Mouse (Mus musculus): ENCODE results near the gene Crygn. TPM values are rescaled to one million over a fixed set of nuclear protein-coding genes. Genes with fewer than 3 reads are reported as not detected.
A peak's percentile ranks its signal among the peaks of the same experiment; 100 is the strongest.

Gene Crygn
- total and polyA plus RNA-seq, 3 experiments = 0.89 TPM; not detected in 2

- no peak for TF ChIP-seq POLR2AphosphoS2 (IDR thresholded peaks at IDR 0.05; ENCODE audit: low read length)
- no peak for TF ChIP-seq GABPA (IDR thresholded peaks at IDR 0.05; ENCODE audit: low read depth, low read length)
- TF ChIP-seq POLR2A (IDR thresholded peaks at IDR 0.05; ENCODE audit: control insufficient read depth in 1 of 2, insufficient read depth in 1 of 2, low read depth in 1 of 2, low read length in 2 of 2, poor library complexity in 1 of 2) = peak in 1 of 2 experiments; percentile 33; a peak in 1 of 4 replicates
- no peak for TF ChIP-seq SMC3 (IDR thresholded peaks at IDR 0.05; ENCODE audit: low read depth, low read length)
- TF ChIP-seq ELF1 (IDR thresholded peaks at IDR 0.05; ENCODE audit: low read depth, low read length) = no peak
- TF ChIP-seq TBP (IDR thresholded peaks at IDR 0.05; ENCODE audit: low read depth, low read length) = no peak
- TF ChIP-seq UBTF (IDR thresholded peaks at IDR 0.05; ENCODE audit: borderline replicate concordance, insufficient read depth, low read depth, low read length) = no peak
- H3K4me3 ChIP-seq (ENCODE audit: control insufficient read depth in 1 of 2, insufficient read depth in 1 of 2, low read depth in 2 of 2, low read length in 2 of 2) = no peak overlapping the region
These were observed 27.9 kb downstream of the Crygn start for GRCm38 (mm10) chr5:24729797-24730487.

GRCm38 (mm10) chr5:24726901-24727836, 30.6 kb downstream of the Crygn start:
- H3K4me1 ChIP-seq (ENCODE audit: control insufficient read depth in 1 of 2, insufficient read depth in 2 of 2, low read length in 2 of 2) = peaks cover 0 to 6% of the 10 kb centered on the region in 2 experiments; a peak in 1 of 4 replicates
- peak; percentile 93 for DNase-seq (ENCODE audit: low read depth, low spot score)
- H3K36me3 ChIP-seq (ENCODE audit: control insufficient read depth in 1 of 2, insufficient read depth in 2 of 2, low read length in 2 of 2) = no peaks in the 10 kb centered on the region
- peak overlapping the region; percentile 30 to 38; a peak in 3 of 4 replicates for H3K4me3 ChIP-seq (ENCODE audit: control insufficient read depth in 1 of 2, insufficient read depth in 1 of 2, low read depth in 2 of 2, low read length in 2 of 2)
- TF ChIP-seq MXI1 (IDR thresholded peaks at IDR 0.05; ENCODE audit: low read depth, low read length) (peak; percentile 43; the same call in 1 of the 2 replicates), ELF1 (IDR thresholded peaks at IDR 0.05; ENCODE audit: low read depth, low read length) (no peak), RAD21 (IDR thresholded peaks at IDR 0.05; ENCODE audit: low read depth, low read length) (no peak), MAX (IDR thresholded peaks at IDR 0.05; ENCODE audit: low read length) (no peak), ETS1 (IDR thresholded peaks at IDR 0.05; ENCODE audit: low read depth, low read length) (0 out of 2 replicates have a peak, but pooled peaks have one; percentile 17), ZNF384 (IDR thresholded peaks at IDR 0.05; ENCODE audit: low read depth, low read length) (peak; percentile 74), EP300 (IDR thresholded peaks at IDR 0.05; ENCODE audit: low read depth in 1 of 2, low read length in 2 of 2) (peak in 1 of 2 experiments; percentile 10; a peak in 1 of 4 replicates)
- H3K79me2 ChIP-seq (ENCODE audit: control insufficient read depth, insufficient read depth, low read length, poor library complexity) = no peaks in the 10 kb centered on the region
- no peaks in the 10 kb centered on the region for H3K9me3 ChIP-seq (replicated peaks; ENCODE audit: insufficient read depth, low read length)
- no peak overlapping the region for H3K9ac ChIP-seq (ENCODE audit: control insufficient read depth, low read depth, low read length, poor library complexity, severe bottlenecking)
- H3K27me3 ChIP-seq (ENCODE audit: control insufficient read depth in 1 of 2, insufficient read depth in 2 of 2, low read length in 2 of 2) = no peaks in the 10 kb centered on the region
- H3K27ac ChIP-seq (ENCODE audit: control insufficient read depth, low read depth, low read length) = no peak overlapping the region

More at GRCm38 (mm10) chr5:24729797-24730487, 27.9 kb downstream of the Crygn start:
- H3K9ac ChIP-seq (ENCODE audit: control insufficient read depth, low read depth, low read length, poor library complexity, severe bottlenecking) = no peak overlapping the region
- DNase-seq (ENCODE audit: low read depth, low spot score) = no peak
- no peaks in the 10 kb centered on the region for H3K27me3 ChIP-seq (ENCODE audit: control insufficient read depth in 1 of 2, insufficient read depth in 2 of 2, low read length in 2 of 2)
- H3K27ac ChIP-seq (ENCODE audit: control insufficient read depth, low read depth, low read length) = no peak overlapping the region
- no peaks in the 10 kb centered on the region for H3K79me2 ChIP-seq (ENCODE audit: control insufficient read depth, insufficient read depth, low read length, poor library complexity)
- H3K9me3 ChIP-seq (replicated peaks; ENCODE audit: insufficient read depth, low read length) = no peaks in the 10 kb centered on the region
- H3K4me1 ChIP-seq (ENCODE audit: control insufficient read depth in 1 of 2, insufficient read depth in 2 of 2, low read length in 2 of 2) = peaks cover 0 to 6% of the 10 kb centered on the region in 2 experiments; a peak in 1 of 4 replicates
- no peaks in the 10 kb centered on the region for H3K36me3 ChIP-seq (ENCODE audit: control insufficient read depth in 1 of 2, insufficient read depth in 2 of 2, low read length in 2 of 2)
